Mouse (Mus musculus) myocyte (in vitro differentiated cells): ENCODE measurements at regions not wholly inside any gene's neighbourhood (a gene's known extent, or its start where the extent isn't known, plus 50 kb on each side); places are given as distances from the start of the nearest gene placed in this dataset.
"Not testable (repeated sequence)": the region's sequence is repeated elsewhere in the genome, so short reads cannot be mapped to it uniquely, and the experiment has no call there.

Experiments used
- MAX ChIP-seq: IDR thresholded peaks from one replicate; pipeline ENCODE4 v1.6.1; 2011; ENCODE audit warnings: low read depth, mild to moderate bottlenecking, control low read depth
- POLR2A ChIP-seq: IDR thresholded peaks from one replicate; pipeline ENCODE4 v1.6.1; 2011; ENCODE audit warnings: low read depth, mild to moderate bottlenecking, control low read depth, moderate library complexity; ENCODE audit not compliant: insufficient read length
- POLR2AphosphoS2 ChIP-seq: IDR thresholded peaks from one replicate; pipeline ENCODE4 v1.6.1; 2011; ENCODE audit warnings: low read depth, control low read depth; ENCODE audit not compliant: insufficient read length
- USF1 ChIP-seq: IDR thresholded peaks from one replicate; pipeline ENCODE4 v1.6.1; 2011; ENCODE audit warnings: low read depth, mild to moderate bottlenecking, control low read depth, moderate library complexity

DNA sequence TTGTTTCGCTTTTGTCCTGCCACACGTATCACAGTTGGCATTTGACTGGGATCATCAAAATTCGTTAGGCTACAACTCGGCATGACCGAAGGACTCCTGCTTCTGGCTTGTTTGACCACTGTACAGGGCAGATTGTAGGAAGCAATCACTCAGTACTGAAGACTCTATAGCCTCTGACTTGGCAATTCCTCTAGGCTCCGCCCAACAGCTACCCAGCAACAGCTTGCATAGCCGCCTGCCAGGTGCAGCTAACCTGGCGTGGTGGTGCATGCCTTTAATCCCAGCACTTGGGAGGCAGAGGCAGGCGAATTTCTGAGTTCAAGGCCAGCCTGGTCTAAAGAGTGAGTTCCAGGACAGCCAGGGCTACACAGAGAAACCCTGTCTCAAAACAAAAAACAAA is 170.8 kb upstream of the Pum3 start:
- not testable (repeated sequence) for TF ChIP-seq MAX, POLR2A, USF1, POLR2AphosphoS2
